Mouse (Mus musculus): ENCODE results near the gene Thbs3.
"Not testable (repeated sequence)": the region's sequence is repeated elsewhere in the genome, so short reads cannot be mapped to it uniquely, and the experiment has no call there.

The Thbs3 gene

GRCm38 (mm10) chr3:89195979-89196877 is 18.8 kb upstream of the Thbs3 start:
- peak; percentile 55 to 68 for DNase-seq (ENCODE audit: low spot score in 2 of 2)

DNA sequence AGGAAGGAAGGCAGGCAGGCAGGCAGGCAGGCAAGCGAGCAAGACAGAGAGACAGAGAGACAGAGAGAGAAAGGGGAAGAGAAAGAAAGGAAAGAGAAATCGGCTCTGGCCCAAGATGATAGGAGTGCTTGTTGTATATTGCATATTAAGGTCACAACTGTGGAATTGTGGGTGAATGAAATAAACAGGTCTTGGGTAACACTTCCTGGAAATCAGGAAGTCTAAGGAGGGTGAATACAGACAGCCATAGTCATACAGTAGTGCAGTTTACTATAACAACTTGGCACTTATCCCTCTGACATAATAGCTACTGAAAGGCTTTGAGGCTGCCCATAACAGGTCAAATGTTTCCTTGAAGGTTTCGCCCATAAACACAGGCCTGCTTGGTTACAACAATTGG is 15.1 kb upstream of the Thbs3 start:
- DNase-seq (ENCODE audit: low spot score in 2 of 2), result no peak

- peak; percentile 78 to 84 for DNase-seq (ENCODE audit: low spot score in 2 of 2)
These were observed 12.5 kb upstream of the Thbs3 start, which contains the start of gene Gba for GRCm38 (mm10) chr3:89202253-89203141. Gene Gba (plus strand): TSS chr3:89202928.

GRCm38 (mm10) chr3:89203142-89203514 is 11.9 kb upstream of the Thbs3 start:
- no peak for DNase-seq (ENCODE audit: low spot score in 2 of 2)

GRCm38 (mm10) chr3:89206079-89206478 is 8.9 kb upstream of the Thbs3 start:
- DNase-seq (ENCODE audit: low spot score in 2 of 2), result no peak

GRCm38 (mm10) chr3:89206695-89207094 is 8.3 kb upstream of the Thbs3 start:
- no peak for DNase-seq (ENCODE audit: low spot score in 2 of 2)

DNA sequence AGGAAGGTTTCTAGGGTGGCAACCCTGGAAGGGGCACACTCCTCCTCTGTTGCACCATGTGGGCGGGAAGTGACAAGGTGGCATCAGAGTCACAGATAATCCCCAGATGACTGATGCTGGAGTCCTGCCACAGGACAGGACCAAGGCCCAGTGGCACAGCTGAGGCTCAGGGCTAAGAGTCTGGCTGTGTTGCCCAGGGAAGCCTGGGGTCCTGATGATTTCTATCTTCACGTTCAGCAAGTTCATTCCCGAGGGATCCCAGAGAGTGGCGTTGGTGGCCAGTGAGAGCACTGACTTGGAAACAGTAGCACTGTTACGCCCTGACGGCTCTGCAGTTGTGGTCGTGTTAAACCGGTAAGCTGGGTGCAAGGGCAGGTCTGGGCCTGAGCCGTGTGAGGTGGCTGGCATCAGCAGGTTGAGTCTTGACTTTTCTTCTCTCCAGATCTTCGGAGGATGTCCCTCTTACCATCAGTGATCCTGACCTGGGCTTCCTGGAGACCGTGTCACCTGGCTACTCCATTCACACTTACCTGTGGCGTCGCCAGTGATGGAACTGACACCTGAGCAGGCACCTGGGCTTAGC is 6.8 kb upstream of the Thbs3 start:
- DNase-seq (ENCODE audit: low spot score in 2 of 2), result no peak

GRCm38 (mm10) chr3:89208736-89209135 is 6.2 kb upstream of the Thbs3 start:
- no peak for DNase-seq (ENCODE audit: low spot score in 2 of 2)

DNA sequence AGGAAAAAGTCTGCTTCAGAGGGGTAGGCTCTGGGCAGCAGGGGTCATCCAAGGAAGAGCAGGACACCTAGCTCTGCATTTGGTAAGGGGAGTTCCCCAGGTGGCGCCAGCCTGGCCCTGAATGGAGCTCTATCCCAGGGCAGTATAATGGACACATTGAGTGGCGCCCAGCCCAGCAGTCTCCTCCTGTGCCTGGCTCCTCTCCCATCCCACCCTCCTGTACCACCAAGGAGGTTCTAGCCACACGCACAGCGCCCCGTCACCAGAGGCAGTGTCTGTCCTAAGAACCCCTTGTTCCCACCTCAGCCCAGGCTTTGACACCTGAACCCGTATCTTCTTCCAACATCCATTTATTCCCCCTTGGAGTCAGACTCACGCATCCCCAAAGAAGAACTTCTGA is 5.2 kb upstream of the Thbs3 start:
- no peak for DNase-seq (ENCODE audit: low spot score in 2 of 2)

- no peak for DNase-seq (ENCODE audit: low spot score in 2 of 2)
These were observed 4.8 kb upstream of the Thbs3 start for GRCm38 (mm10) chr3:89210162-89210561.

DNA sequence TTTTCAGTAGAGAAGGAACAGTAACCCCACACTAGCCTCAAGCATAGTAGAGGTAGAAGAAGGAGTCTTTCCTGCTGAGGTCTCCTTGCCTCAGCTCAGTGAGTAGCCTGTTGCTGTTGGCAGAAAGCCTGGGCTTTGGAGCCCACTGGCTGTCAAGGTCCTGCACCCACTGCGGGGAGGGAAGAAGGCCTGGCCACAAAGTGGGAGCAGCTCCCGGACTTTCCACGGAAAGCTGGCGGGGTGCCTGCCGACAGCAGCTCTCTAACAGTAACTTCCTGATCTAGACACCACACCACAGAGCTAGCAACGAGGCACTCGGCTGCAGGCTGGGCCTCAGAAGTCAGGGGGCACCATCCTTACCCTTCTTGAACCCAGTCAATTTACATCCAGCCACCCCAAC is 4.2 kb upstream of the Thbs3 start:
- DNase-seq (ENCODE audit: low spot score in 2 of 2), result no peak

DNA sequence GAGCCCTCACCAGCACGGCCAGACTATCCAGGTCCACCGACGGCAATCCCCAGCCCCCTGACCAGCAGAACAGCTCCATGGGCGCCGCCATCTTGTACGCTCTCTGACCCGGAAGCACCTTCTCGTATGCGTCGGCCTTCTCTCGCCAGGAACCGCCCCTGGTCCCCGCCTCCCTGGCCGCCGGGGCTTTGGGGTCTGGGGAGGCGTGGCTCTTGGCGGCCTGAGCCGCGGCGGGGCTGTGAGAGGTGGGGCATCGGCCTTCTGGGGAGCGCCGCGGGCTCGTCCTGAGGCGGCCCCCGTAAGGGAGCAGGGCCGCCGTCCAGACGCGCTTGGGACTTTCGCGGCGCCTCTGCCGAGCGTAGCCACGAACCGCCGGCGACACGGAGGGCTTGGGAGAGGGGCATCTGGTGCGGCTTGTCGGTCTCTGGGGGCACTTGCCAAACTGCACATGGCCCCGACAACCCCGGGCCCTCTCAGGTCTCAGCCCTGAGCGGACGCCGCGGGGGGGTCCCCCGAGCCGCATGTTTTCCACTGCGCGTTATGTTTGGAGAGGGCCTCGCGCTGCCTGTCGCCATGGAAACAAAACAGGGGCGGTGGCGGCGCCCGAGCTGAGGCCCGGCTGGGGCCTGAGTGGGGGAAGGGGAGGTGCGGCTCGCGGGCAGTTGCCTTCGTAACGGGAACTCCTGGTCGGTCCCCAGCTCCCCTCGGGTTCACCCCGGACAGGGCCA is 1.0 kb upstream of the Thbs3 start:
- DNase-seq (ENCODE audit: low spot score in 2 of 2), result peak; percentile 78 to 84

GRCm38 (mm10) chr3:89215853-89216252 is 873 bp downstream of the Thbs3 start:
- peak; percentile 83 for DNase-seq (ENCODE audit: low spot score in 2 of 2)

DNA sequence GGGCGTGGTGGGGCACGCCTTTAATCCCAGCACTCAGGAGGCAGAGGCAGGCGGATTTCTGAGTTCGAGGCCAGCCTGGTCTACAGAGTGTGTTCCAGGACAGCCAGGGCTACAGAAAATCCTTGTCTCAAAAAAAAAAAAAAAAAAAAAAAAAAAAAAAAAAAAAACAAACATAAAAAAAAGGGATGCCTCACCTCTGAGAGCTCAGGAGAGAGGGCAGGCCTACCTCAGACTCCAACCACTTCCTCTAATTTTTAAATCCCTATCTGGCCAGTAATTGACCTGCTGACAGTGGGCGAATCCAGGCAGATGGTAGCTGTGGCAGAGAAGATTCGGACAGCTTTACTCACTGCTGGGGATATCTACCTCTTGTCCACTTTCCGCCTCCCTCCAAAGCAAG is 1.4 kb downstream of the Thbs3 start:
- not testable (repeated sequence) for DNase-seq (ENCODE audit: low spot score in 2 of 2)

- no peak for DNase-seq (ENCODE audit: low spot score in 2 of 2)
These were observed 3.3 kb downstream of the Thbs3 start for GRCm38 (mm10) chr3:89218271-89218670.

- no peak for DNase-seq (ENCODE audit: low spot score in 2 of 2)
These were observed 4.6 kb downstream of the Thbs3 start for GRCm38 (mm10) chr3:89219546-89219945.

GRCm38 (mm10) chr3:89221167-89221566 is 6.2 kb downstream of the Thbs3 start:
- no peak for DNase-seq (ENCODE audit: low spot score in 2 of 2)

DNA sequence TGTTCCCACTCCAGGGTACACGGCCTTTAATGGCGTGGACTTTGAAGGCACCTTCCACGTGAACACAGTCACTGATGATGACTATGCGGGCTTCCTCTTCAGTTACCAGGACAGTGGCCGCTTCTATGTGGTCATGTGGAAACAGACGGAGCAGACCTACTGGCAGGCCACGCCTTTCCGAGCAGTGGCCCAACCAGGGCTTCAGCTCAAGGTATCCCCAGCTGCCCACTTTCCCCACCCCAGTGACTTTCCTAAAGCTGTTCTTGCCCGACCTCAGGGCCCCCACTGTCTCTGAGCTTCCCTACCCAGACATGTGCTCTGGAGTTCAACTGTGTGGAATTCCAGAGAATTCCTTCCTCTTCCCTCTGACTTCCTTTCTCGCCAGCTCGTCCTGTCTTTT is 9.8 kb downstream of the Thbs3 start:
- no peak for DNase-seq (ENCODE audit: low spot score in 2 of 2)

DNA sequence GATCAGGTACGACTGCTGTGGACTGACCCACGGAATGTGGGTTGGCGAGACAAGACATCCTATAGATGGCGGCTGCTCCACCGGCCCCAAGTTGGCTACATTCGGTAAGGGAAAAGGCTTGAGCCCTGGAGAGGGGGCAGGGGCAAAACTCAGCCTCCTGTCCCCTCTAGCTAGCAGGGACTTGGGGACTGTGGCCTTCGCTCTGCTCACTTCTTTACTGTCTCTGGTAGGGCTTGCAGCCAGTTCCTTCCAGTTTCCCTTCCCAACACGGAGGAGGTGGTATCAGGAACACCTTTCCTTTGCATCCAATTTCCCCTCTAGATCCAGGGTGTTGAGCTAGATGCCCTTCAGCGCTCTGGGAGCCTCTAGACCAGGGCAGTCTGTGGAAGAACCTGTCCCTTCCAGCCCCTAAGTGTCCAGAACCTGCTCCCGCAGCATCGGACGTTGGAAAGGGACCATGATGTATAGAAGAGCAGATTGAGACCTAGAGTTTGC is 10.4 kb downstream of the Thbs3 start:
- no peak for DNase-seq (ENCODE audit: low spot score in 2 of 2)

DNA sequence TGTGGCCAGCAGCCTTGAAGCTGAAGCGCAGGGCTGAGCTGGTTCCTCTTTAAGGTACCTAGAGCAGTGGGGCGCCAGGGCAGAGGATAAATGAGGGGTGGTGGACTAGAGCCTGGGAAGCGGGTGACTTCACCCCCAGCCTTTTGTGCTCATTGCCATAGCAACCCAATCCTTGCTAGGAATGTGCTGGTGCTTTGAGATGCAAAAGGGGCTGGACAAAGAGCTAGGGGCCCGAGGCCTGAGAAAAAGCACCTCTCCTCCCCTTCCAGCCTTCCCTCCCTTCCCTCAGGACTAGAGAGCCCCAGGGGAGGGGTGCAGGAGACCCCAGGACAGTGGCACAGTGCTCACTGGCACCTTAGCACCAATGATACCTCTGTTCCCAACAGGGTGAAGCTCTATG is 10.9 kb downstream of the Thbs3 start:
- DNase-seq (ENCODE audit: low spot score in 2 of 2), result no peak

GRCm38 (mm10) chr3:89226361-89226760 is 11.4 kb downstream of the Thbs3 start:
- no peak for DNase-seq (ENCODE audit: low spot score in 2 of 2)
